Mouse (Mus musculus) small intestine, adult 2 months (tissue): ENCODE results near the gene Pomt2.

Experiments
- CTCF ChIP-seq: fragments of 200-500 bp; IDR thresholded peaks from 2 replicates; pipeline ENCODE4 v1.5.1; 2012; ENCODE audit warnings: low read depth, mild to moderate bottlenecking, control low read depth, inconsistent platforms, low read length, moderate library complexity, mixed read lengths; ENCODE audit not compliant: insufficient replicate concordance, insufficient read length; ENCODE audit errors: extremely low read depth
- POLR2A ChIP-seq: fragments of 200-500 bp; IDR thresholded peaks from 2 replicates; pipeline ENCODE4 v1.6.1; 2012; ENCODE audit warnings: low read depth, mild to moderate bottlenecking, control low read depth, inconsistent platforms, low read length, moderate library complexity

- TF ChIP-seq POLR2A (no peak), CTCF (no peak)
These were observed 802 bp downstream of the Pomt2 start, which contains the start of gene Gstz1 for GRCm38 (mm10) chr12:87146966-87147365.
